Mouse (Mus musculus): Measurements from ENCODE around the gene Zcchc24.

Gene Zcchc24

DNA sequence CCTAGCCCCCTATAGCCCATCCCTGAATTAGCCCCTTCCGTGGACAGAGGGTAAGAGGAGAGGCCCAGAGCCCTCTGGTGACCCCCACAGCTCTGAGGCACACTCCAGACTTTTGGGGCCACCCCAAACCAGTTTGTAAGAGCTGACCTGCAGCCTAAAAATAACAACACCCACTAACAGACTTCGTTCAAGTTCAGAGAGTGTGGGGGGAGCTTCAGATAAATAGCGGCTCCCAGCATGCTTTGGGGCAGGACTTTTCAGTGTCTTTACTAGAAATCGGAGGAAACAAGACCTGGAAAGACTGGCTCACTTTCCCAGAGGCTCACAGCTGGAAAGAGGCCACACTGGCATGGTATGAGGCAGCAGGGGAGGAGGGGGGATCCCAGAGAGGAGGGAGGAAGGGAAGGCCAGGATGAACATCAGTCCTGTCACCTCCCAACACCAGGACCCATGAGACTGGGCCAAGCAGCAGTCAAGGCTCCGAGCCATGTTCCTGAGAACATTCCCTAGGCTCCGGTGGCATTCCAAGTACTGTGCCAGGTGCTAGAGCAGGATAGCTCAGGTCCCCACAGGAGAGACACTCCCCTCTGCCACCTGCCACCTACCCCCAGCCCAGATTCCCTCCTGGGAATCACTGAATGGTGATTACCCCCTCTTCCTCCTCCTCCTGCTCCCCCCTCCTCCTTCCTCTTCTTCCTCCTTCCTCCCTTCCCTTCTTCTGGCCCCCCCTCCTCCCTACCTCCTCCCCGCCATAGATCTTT, 20.7 kb downstream of the Zcchc24 start:
- no peak for DNase-seq (ENCODE audit: low read depth)

DNA sequence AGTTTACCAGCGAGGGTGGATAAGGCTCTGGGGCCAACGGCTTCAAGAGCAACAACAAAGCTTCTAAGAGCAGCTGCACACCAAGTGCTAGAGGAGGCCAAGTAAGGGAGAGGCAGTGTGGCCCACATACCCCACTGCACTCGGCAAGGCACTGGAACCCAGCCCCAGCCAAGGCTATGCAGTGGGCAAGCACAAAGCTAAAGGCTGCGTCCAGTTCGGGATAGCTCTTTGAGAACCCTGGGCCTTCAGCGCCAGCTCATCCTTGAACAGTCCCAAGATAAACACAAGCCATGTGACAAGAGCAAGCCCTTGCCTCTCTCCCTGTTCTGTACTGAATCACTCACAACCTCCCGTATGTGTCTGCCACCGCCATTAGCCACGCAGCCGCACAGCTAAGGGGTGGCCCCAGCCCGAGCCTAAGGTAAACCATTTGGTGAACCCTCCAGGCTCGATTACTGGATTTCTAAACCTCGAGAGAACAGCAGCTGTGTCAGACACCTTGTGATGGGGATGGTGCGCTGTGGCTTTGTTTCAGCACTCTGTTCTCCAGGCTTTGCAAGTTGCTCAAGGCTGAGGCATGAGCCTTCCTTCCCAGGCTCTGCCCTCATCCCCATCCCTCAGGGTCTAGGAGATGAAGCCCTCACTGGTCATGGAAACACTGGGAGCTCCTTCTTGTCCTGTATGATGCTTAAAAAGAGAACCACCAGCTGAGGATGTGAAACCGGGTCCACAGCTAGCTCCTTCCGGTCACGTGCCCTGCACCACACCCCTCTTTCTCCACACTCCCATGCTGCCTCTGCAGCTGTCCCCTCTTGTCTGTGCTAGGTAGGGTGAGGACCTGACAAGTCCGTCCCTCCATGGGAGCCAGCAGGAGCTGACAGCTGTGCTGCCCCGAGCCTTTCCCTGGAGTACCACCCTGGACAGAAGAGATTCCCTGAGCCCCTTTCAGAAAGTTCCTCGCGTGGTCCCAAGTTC, 21.6 kb downstream of the Zcchc24 start:
- peak; percentile 38 for DNase-seq (ENCODE audit: low read depth)

- no peak for DNase-seq (ENCODE audit: low read depth)
Observed at GRCm38 (mm10) chr14:25746371-25746770, 22.5 kb downstream of the Zcchc24 start.

GRCm38 (mm10) chr14:25745365-25746184, 23.3 kb downstream of the Zcchc24 start:
- no peak for DNase-seq (ENCODE audit: low read depth)

DNA sequence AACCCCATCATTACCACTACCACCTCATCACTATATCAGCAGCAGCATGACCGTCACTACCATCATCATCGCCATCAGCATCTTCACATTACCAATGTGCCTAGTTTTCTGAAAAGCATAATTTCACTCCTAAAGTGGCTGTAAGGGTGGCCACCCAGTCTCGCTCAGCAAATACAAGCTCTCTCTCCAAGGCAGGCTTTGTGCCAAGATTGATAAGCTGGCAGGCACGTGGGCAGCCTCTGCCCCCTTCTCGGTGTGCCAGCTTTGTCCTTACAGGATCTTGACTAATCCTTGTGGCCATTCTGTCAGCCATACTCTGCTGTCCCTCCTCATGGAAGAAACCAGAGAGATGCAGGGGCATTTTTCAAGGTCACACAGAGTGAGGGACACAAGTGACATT, 25.9 kb downstream of the Zcchc24 start:
- no peak for DNase-seq (ENCODE audit: low read depth)

GRCm38 (mm10) chr14:25741840-25742367, 26.9 kb downstream of the Zcchc24 start:
- DNase-seq (ENCODE audit: low read depth) = no peak

DNA sequence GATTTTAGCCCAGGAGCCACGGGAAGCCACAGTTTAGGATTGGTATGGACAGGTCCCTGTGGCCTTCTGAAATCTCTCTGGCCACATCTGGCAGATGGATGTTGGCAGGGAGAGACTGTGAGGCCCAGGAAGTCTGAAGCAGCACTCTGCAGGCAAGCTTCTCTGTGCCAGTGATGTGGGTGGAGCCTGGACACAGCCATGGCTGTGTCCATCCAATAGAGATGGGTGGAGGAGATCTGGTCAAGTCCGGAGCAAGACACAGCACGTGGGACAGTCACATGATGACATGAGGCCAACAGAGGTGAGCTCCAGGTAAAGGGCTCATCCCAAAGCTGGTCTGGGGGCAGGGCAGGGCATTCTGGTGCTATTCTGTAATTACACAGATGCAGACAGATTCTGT, 27.6 kb downstream of the Zcchc24 start:
- no peak for DNase-seq (ENCODE audit: low read depth)

- DNase-seq (ENCODE audit: low read depth) = no peak
Observed at GRCm38 (mm10) chr14:25739957-25740565, 28.8 kb downstream of the Zcchc24 start.

- no peak for DNase-seq (ENCODE audit: low read depth)
Observed at GRCm38 (mm10) chr14:25738591-25739001, 30.2 kb downstream of the Zcchc24 start.

GRCm38 (mm10) chr14:25736589-25736988, 32.2 kb downstream of the Zcchc24 start:
- DNase-seq (ENCODE audit: low read depth) = no peak

- no peak for DNase-seq (ENCODE audit: low read depth)
Observed at GRCm38 (mm10) chr14:25736140-25736539, 32.7 kb downstream of the Zcchc24 start.

GRCm38 (mm10) chr14:25734736-25735716, 33.8 kb downstream of the Zcchc24 start:
- DNase-seq (ENCODE audit: low read depth) = no peak

GRCm38 (mm10) chr14:25727149-25727510, 41.7 kb downstream of the Zcchc24 start:
- DNase-seq (ENCODE audit: low read depth) = no peak

DNA sequence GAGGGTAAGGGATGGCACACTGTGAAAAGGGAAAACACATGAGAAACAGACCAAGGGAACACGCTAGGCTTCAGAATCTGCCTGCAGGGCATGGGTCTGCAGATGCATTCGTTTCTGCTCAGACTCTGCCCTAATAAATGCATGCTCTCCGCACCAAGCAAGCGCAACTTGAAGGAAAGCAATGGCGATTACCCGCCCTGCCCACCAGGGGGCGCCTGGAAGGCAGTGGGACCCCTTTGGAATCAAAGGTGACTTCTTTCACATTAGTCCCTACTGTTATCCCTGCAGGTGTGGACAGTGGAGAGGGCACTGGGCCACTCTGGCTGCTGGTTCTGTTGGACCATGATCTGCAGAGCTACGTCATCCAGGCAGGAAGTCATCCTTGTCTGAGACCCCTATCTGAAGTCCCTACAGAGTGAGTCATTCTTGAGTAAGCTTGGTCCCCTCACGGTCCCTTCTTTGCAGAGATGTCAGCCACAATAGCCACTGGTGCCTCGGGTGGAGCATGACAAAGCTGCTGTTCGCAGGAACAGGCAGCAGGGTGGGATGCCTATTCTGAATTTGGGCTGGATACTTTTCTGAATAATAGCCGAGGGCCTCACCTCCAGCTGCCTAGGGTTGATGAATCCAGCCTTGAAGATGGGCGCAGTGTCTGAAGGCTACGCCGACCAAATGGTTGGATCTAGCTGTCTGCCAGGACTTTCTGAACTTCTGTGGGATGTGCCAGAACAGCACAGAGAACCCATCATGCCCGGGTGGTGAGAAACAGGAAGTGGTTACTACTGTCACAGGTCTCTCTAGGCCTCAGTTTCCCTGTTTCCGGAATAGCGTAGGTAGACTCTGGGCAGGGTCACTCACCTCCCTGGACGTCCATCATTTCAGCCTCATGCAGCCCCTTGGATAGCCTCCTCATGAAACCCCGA, 42.4 kb downstream of the Zcchc24 start:
- peak; percentile 76 for DNase-seq (ENCODE audit: low read depth)

DNA sequence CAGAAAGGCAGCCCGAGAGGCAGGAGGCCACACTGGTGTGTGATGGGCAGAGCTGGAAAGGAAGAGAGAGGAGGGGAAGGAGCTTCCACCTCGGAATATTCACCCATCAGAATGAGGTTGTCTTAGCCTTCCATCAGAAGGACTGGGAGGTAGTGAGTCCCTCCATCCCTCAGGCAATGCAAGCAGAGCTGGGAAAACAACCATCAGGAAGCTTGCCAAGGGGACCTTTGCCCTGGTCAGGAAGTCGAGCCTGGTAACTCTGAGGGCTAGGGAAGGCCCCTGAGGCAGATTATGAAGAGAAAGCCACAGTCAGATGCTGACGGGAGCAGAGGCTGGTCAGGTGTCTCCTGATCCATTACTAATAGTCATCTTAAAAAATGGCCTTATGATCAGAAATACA, 43.1 kb downstream of the Zcchc24 start:
- DNase-seq (ENCODE audit: low read depth) = no peak

GRCm38 (mm10) chr14:25725032-25725497, 43.8 kb downstream of the Zcchc24 start:
- DNase-seq (ENCODE audit: low read depth) = peak; percentile 29

DNA sequence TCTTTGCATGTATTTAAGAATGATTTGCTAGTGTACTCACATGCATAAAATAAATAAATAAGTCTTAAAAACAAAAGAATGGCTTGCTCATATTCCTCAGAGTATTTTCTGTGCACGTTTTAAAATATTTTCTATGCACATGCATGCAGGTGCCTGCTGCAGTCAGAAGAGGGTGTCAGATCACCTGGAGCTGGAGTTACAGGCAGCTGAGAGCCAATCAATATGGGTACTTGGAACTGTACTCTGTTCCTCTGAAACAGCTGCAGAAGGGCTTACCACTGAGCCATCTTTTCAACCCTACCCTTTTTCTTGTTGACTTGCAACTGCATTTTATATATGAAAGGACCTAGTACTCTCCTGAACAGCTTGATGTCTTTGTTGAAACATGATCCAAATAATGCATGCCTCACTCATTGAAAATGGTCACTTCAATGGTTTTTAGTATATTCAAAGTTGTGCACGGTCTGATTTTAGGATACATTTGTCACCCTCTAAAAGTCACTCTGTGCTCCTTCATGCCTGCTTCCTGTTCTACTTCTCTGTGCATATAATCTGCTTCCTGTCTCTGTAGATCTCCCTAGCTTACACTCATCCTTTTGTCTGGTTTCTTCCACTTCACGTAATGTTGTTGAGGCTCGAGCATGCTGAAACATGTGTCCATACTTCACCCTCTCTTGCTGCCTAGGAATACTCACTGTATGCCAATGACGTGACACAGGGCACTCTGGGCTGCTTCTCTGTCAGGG, 47.7 kb downstream of the Zcchc24 start:
- peak; percentile 13 for DNase-seq (ENCODE audit: low read depth)

GRCm38 (mm10) chr14:25719371-25719770, 49.5 kb downstream of the Zcchc24 start:
- peak; percentile 74 for DNase-seq (ENCODE audit: low read depth)

All from induced T-regulatory cell, adult 2 months (primary cell).